Mouse (Mus musculus): Measurements from ENCODE around the gene Dnm3. TPM values are rescaled to one million over a fixed set of nuclear protein-coding genes. Genes with fewer than 3 reads are reported as not detected.

Dnm3 gene
- total RNA-seq, 1 experiment, result 0.49 TPM

GRCm38 (mm10) chr1:162295443-162295842, 182.4 kb downstream of the Dnm3 start:
- no peak overlapping the region for H3K9ac ChIP-seq (ENCODE audit: insufficient read depth, low read depth, low read length, poor library complexity, severe bottlenecking)
- no peak overlapping the region for H3K27ac ChIP-seq (ENCODE audit: insufficient read depth, low read depth, low read length, poor library complexity, severe bottlenecking)
- no peaks in the 10 kb centered on the region for H3K9me3 ChIP-seq (ENCODE audit: control insufficient read depth, insufficient read depth, low read depth, low read length)
- H3K4me1 ChIP-seq (ENCODE audit: control insufficient read depth in 2 of 2, insufficient read depth in 2 of 2, low read length in 2 of 2, poor library complexity in 1 of 2), result no peaks in the 10 kb centered on the region
- in situ Hi-C loops (cut with MboI; ENCODE audit: low sequenced_read_pairs in 2 of 2, unreplicated experiment in 2 of 2), result no loop called here
- peak; percentile 3 for DNase-seq (ENCODE audit: low read depth, low spot score)
- no peaks in the 10 kb centered on the region for H3K36me3 ChIP-seq (ENCODE audit: control insufficient read depth, insufficient read depth, low read length, poor library complexity, severe bottlenecking)
- TF ChIP-seq ZC3H11A (IDR thresholded peaks at IDR 0.05; ENCODE audit: borderline replicate concordance, low read depth, low read length), result no peak
- TF ChIP-seq CHD2 (IDR thresholded peaks at IDR 0.05; ENCODE audit: low read depth, low read length), result no peak
- TF ChIP-seq ZNF384 (IDR thresholded peaks at IDR 0.05; ENCODE audit: low read depth, low read length), result no peak
- no peak for TF ChIP-seq MAFK (IDR thresholded peaks at IDR 0.05; ENCODE audit: insufficient read depth, low read depth, low read length)
- TF ChIP-seq HCFC1 (IDR thresholded peaks at IDR 0.05; ENCODE audit: borderline replicate concordance, insufficient read depth, low read length), result no peak
- no peak overlapping the region for H3K4me3 ChIP-seq (ENCODE audit: insufficient read depth in 1 of 2, low read depth in 1 of 2, low read length in 2 of 2, poor library complexity in 1 of 2, severe bottlenecking in 1 of 2)

GRCm38 (mm10) chr1:162294572-162294910, 183.3 kb downstream of the Dnm3 start:
- H3K9me3 ChIP-seq (ENCODE audit: control insufficient read depth, insufficient read depth, low read depth, low read length), result no peaks in the 10 kb centered on the region
- H3K4me3 ChIP-seq (ENCODE audit: insufficient read depth in 1 of 2, low read depth in 1 of 2, low read length in 2 of 2, poor library complexity in 1 of 2, severe bottlenecking in 1 of 2), result no peak overlapping the region
- no peaks in the 10 kb centered on the region for H3K36me3 ChIP-seq (ENCODE audit: control insufficient read depth, insufficient read depth, low read length, poor library complexity, severe bottlenecking)
- H3K9ac ChIP-seq (ENCODE audit: insufficient read depth, low read depth, low read length, poor library complexity, severe bottlenecking), result no peak overlapping the region
- H3K27ac ChIP-seq (ENCODE audit: insufficient read depth, low read depth, low read length, poor library complexity, severe bottlenecking), result no peak overlapping the region
- in situ Hi-C loops (cut with MboI; ENCODE audit: low sequenced_read_pairs in 2 of 2, unreplicated experiment in 2 of 2), result no loop called here
- no peak for TF ChIP-seq ZC3H11A (IDR thresholded peaks at IDR 0.05; ENCODE audit: borderline replicate concordance, low read depth, low read length)
- no peak for TF ChIP-seq MAFK (IDR thresholded peaks at IDR 0.05; ENCODE audit: insufficient read depth, low read depth, low read length)
- TF ChIP-seq HCFC1 (IDR thresholded peaks at IDR 0.05; ENCODE audit: borderline replicate concordance, insufficient read depth, low read length), result no peak
- no peak for TF ChIP-seq ZNF384 (IDR thresholded peaks at IDR 0.05; ENCODE audit: low read depth, low read length)
- TF ChIP-seq CHD2 (IDR thresholded peaks at IDR 0.05; ENCODE audit: low read depth, low read length), result no peak
- H3K4me1 ChIP-seq (ENCODE audit: control insufficient read depth in 2 of 2, insufficient read depth in 2 of 2, low read length in 2 of 2, poor library complexity in 1 of 2), result no peaks in the 10 kb centered on the region
- DNase-seq (ENCODE audit: low read depth, low spot score), result no peak

DNA sequence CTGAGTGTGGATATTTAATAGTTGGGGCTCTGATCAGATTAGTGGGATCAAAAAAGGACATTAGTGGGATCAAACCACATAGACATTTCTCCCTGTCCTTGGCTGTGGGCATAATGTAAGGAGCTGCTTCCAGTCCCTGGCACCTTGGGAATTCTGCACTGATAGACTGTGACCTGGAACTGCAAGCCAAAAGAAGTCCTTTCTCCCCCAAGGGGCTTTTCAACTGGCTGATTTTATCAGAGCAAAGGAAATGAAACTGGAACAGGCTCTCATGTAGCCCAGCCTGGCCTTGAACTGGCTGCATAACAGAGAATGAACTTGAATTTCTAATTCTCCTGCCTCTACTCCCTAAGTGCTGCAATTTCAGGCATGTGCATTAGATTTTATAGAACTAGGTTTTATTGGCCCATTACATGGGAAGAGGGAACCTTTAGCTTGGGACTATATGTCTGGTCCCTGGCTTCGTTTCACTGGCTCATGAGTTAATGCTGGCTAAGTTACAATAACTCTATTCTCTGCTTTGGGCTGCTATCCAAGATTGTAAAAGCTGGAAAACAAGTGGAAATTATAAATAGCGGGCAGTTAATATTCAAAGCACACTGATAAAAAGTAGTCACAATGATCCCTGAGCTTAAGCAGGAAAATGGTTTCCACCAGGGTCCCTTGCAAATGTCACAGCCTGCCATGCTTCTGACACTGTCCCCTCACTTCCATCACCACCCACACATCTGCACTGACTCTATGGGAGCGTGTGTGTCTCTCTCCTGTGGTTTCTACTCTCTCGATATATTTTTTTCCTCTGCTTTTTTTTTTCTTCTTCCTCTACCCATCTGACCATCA, 183.9 kb downstream of the Dnm3 start:
- in situ Hi-C loops (cut with MboI; ENCODE audit: low sequenced_read_pairs in 2 of 2, unreplicated experiment in 2 of 2), result no loop called here
- Histone ChIP-seq H3K9me3 (ENCODE audit: control insufficient read depth, insufficient read depth, low read depth, low read length) (no peaks in the 10 kb centered on the region), H3K36me3 (ENCODE audit: control insufficient read depth, insufficient read depth, low read length, poor library complexity, severe bottlenecking) (no peaks in the 10 kb centered on the region), H3K4me3 (ENCODE audit: insufficient read depth in 1 of 2, low read depth in 1 of 2, low read length in 2 of 2, poor library complexity in 1 of 2, severe bottlenecking in 1 of 2) (no peak overlapping the region), H3K9ac (ENCODE audit: insufficient read depth, low read depth, low read length, poor library complexity, severe bottlenecking) (no peak overlapping the region), H3K4me1 (ENCODE audit: control insufficient read depth in 2 of 2, insufficient read depth in 2 of 2, low read length in 2 of 2, poor library complexity in 1 of 2) (no peaks in the 10 kb centered on the region), H3K27ac (ENCODE audit: insufficient read depth, low read depth, low read length, poor library complexity, severe bottlenecking) (no peak overlapping the region)
- DNase-seq (ENCODE audit: low read depth, low spot score), result no peak
- TF ChIP-seq ZNF384 (IDR thresholded peaks at IDR 0.05; ENCODE audit: low read depth, low read length) (no peak), HCFC1 (IDR thresholded peaks at IDR 0.05; ENCODE audit: borderline replicate concordance, insufficient read depth, low read length) (no peak), ZC3H11A (IDR thresholded peaks at IDR 0.05; ENCODE audit: borderline replicate concordance, low read depth, low read length) (no peak), CHD2 (IDR thresholded peaks at IDR 0.05; ENCODE audit: low read depth, low read length) (no peak), MAFK (IDR thresholded peaks at IDR 0.05; ENCODE audit: insufficient read depth, low read depth, low read length) (no peak)

GRCm38 (mm10) chr1:162286910-162287309, 190.9 kb downstream of the Dnm3 start:
- Histone ChIP-seq H3K4me1 (ENCODE audit: control insufficient read depth in 2 of 2, insufficient read depth in 2 of 2, low read length in 2 of 2, poor library complexity in 1 of 2) (no peaks in the 10 kb centered on the region), H3K27ac (ENCODE audit: insufficient read depth, low read depth, low read length, poor library complexity, severe bottlenecking) (no peak overlapping the region), H3K9me3 (ENCODE audit: control insufficient read depth, insufficient read depth, low read depth, low read length) (no peaks in the 10 kb centered on the region), H3K9ac (ENCODE audit: insufficient read depth, low read depth, low read length, poor library complexity, severe bottlenecking) (no peak overlapping the region), H3K36me3 (ENCODE audit: control insufficient read depth, insufficient read depth, low read length, poor library complexity, severe bottlenecking) (no peaks in the 10 kb centered on the region), H3K4me3 (ENCODE audit: insufficient read depth in 1 of 2, low read depth in 1 of 2, low read length in 2 of 2, poor library complexity in 1 of 2, severe bottlenecking in 1 of 2) (no peak overlapping the region)
- in situ Hi-C loops (cut with MboI; ENCODE audit: low sequenced_read_pairs in 2 of 2, unreplicated experiment in 2 of 2), result no loop called here
- peak; percentile 31 for DNase-seq (ENCODE audit: low read depth, low spot score)
- TF ChIP-seq MAFK (IDR thresholded peaks at IDR 0.05; ENCODE audit: insufficient read depth, low read depth, low read length), result no peak
- TF ChIP-seq ZC3H11A (IDR thresholded peaks at IDR 0.05; ENCODE audit: borderline replicate concordance, low read depth, low read length), result 0 out of 2 replicates have a peak, but pooled peaks have one; percentile 24

Measured in ES-E14 (cell line).